Mouse (Mus musculus) spleen, adult 2 months (tissue): Measurements from ENCODE around the gene Pros1. TPM values are rescaled to one million over a fixed set of nuclear protein-coding genes. Genes with fewer than 3 reads are reported as not detected.

Experiments used
- DNase-seq, 2 experiments: peaks; one replicate each; pipeline versions ENCODE4 v3.0.0 to v3.0.0-alpha.2; 2012 to 2021; ENCODE audit warnings: low spot score in 2 of 2, low read depth in 1 of 2
- H3K27ac ChIP-seq: fragments of 200-500 bp; 2 replicates; pipeline ENCODE4 v1.5.1; 2012; ENCODE audit warnings: low read length, inconsistent platforms; ENCODE audit not compliant: insufficient read depth
- H3K27me3 ChIP-seq: fragments of 200-500 bp; 2 replicates; pipeline ENCODE4 v1.6.1; 2012; ENCODE audit warnings: mild to moderate bottlenecking, moderate library complexity, low read length, inconsistent platforms; ENCODE audit not compliant: control insufficient read depth, insufficient read depth
- H3K36me3 ChIP-seq: fragments of 200-500 bp; 2 replicates; pipeline ENCODE4 v1.6.1; 2012; ENCODE audit warnings: mild to moderate bottlenecking, low read length, inconsistent platforms; ENCODE audit not compliant: control insufficient read depth, insufficient read depth
- H3K4me1 ChIP-seq: fragments of 200-500 bp; 2 replicates; pipeline ENCODE4 v1.6.1; 2011; ENCODE audit warnings: inconsistent platforms; ENCODE audit not compliant: control insufficient read depth, insufficient read depth, insufficient read length
- H3K4me3 ChIP-seq: fragments of 200-500 bp; 2 replicates; pipeline ENCODE4 v1.5.1; 2011; ENCODE audit warnings: mild to moderate bottlenecking, inconsistent platforms; ENCODE audit not compliant: insufficient read depth, insufficient read length; ENCODE audit errors: extremely low read depth
- CTCF ChIP-seq: fragments of 200-500 bp; IDR thresholded peaks from 2 replicates; pipeline ENCODE4 v1.5.1; 2011; ENCODE audit warnings: mild to moderate bottlenecking, inconsistent platforms; ENCODE audit not compliant: insufficient read depth, insufficient read length, insufficient replicate concordance; ENCODE audit errors: extremely low read depth
- POLR2A ChIP-seq: fragments of 200-500 bp; IDR thresholded peaks from 2 replicates; pipeline ENCODE4 v1.6.1; 2011; ENCODE audit warnings: low read depth, low read length, inconsistent platforms
- WGBS: fragments of 180-500 bp; shearing (Covaris S2); methylation state at CpG from one replicate; pipeline ENCODE4 v1.1.7; 2018; 5-methylcytosine and 5-hydroxymethylcytosine counted together
- polyA plus RNA-seq: library from polyadenylated mRNA; depleted of rRNA; stranded (reverse); fragments of >200 nt; gene quantifications from 2 replicates; pipeline ENCODE4 v1.2.3, GENCODE M21; 2012

The Pros1 gene
- polyA plus RNA-seq, 1 experiment, result 2.5 TPM

- 83% methylated on average over 1 of the region's 1 CpGs for WGBS
- Histone ChIP-seq H3K4me3 (no peak overlapping the region), H3K27ac (no peak overlapping the region), H3K4me1 (no peaks in the 10 kb centered on the region), H3K27me3 (no peaks in the 10 kb centered on the region), H3K36me3 (no peaks in the 10 kb centered on the region)
- DNase-seq, result no peak
- no peak for TF ChIP-seq POLR2A
- TF ChIP-seq CTCF, result no peak
Measured at GRCm38 (mm10) chr16:62911364-62911763, 57.3 kb downstream of the Pros1 start.

GRCm38 (mm10) chr16:62912246-62912645, 58.1 kb downstream of the Pros1 start:
- H3K27me3 ChIP-seq, result no peaks in the 10 kb centered on the region
- no peaks in the 10 kb centered on the region for H3K36me3 ChIP-seq
- 89% methylated on average over 2 of the region's 2 CpGs for WGBS
- TF ChIP-seq CTCF (no peak), POLR2A (no peak)
- no peak overlapping the region for H3K27ac ChIP-seq
- no peak overlapping the region for H3K4me3 ChIP-seq
- H3K4me1 ChIP-seq, result no peaks in the 10 kb centered on the region
- DNase-seq, result no peak

- TF ChIP-seq CTCF (no peak), POLR2A (no peak)
- no peaks in the 10 kb centered on the region for H3K4me1 ChIP-seq
- 93% methylated on average over 5 of the region's 5 CpGs for WGBS
- H3K27ac ChIP-seq, result no peak overlapping the region
- H3K27me3 ChIP-seq, result no peaks in the 10 kb centered on the region
- H3K4me3 ChIP-seq, result no peak overlapping the region
- no peak for DNase-seq
- H3K36me3 ChIP-seq, result no peaks in the 10 kb centered on the region
Measured at GRCm38 (mm10) chr16:62915530-62915929, 61.4 kb downstream of the Pros1 start.

GRCm38 (mm10) chr16:62922245-62922644, 68.1 kb downstream of the Pros1 start:
- Histone ChIP-seq H3K27me3 (no peaks in the 10 kb centered on the region), H3K36me3 (no peaks in the 10 kb centered on the region), H3K4me3 (no peak overlapping the region), H3K27ac (no peak overlapping the region), H3K4me1 (no peaks in the 10 kb centered on the region)
- 76% methylated on average over 8 of the region's 8 CpGs for WGBS
- TF ChIP-seq CTCF (no peak), POLR2A (no peak)
- no peak for DNase-seq

GRCm38 (mm10) chr16:62931341-62931740, 77.2 kb downstream of the Pros1 start:
- DNase-seq, result no peak
- WGBS, result 85% methylated on average over 6 of the region's 6 CpGs
- TF ChIP-seq CTCF (no peak), POLR2A (no peak)
- H3K4me3 ChIP-seq, result no peak overlapping the region
- no peaks in the 10 kb centered on the region for H3K36me3 ChIP-seq
- no peak overlapping the region for H3K27ac ChIP-seq
- no peaks in the 10 kb centered on the region for H3K4me1 ChIP-seq
- no peaks in the 10 kb centered on the region for H3K27me3 ChIP-seq

GRCm38 (mm10) chr16:62936316-62936715, 82.2 kb downstream of the Pros1 start:
- DNase-seq, result no peak
- Histone ChIP-seq H3K36me3 (no peaks in the 10 kb centered on the region), H3K27me3 (no peaks in the 10 kb centered on the region), H3K4me1 (no peaks in the 10 kb centered on the region), H3K4me3 (no peak overlapping the region), H3K27ac (no peak overlapping the region)
- WGBS, result 82% methylated on average over 11 of the region's 11 CpGs
- TF ChIP-seq CTCF, result no peak
- TF ChIP-seq POLR2A, result no peak

- Histone ChIP-seq H3K27ac (no peak overlapping the region), H3K27me3 (no peaks in the 10 kb centered on the region), H3K36me3 (no peaks in the 10 kb centered on the region), H3K4me1 (no peaks in the 10 kb centered on the region), H3K4me3 (no peak overlapping the region)
- 19% methylated on average over 16 of the region's 16 CpGs for WGBS
- peak; percentile 22 to 43 for DNase-seq
- TF ChIP-seq POLR2A (no peak), CTCF (peak; percentile 27; the same call in 1 of the 2 replicates)
Measured at GRCm38 (mm10) chr16:62940388-62941003, 86.4 kb downstream of the Pros1 start.
